Mouse (Mus musculus) kidney, adult 8-10 months (tissue): ENCODE measurements around the gene Avil.
A peak's percentile ranks its signal among the peaks of the same experiment; 100 is the strongest.
"Not testable (repeated sequence)": the region's sequence is repeated elsewhere in the genome, so short reads cannot be mapped to it uniquely, and the experiment has no call there.

Source experiments
- DNase-seq, 2 experiments: peaks; one replicate each; pipeline ENCODE4 v3.0.0; 2022

The Avil gene

GRCm38 (mm10) chr10:127059968-127060916 is 59.7 kb downstream of the Avil start, which contains the start of gene March9:
Gene March9 (minus strand): TSS chr10:127060184.
- DNase-seq, result peak; percentile 82 to 86

GRCm38 (mm10) chr10:127061085-127061484 is 60.6 kb downstream of the Avil start:
- DNase-seq, result no peak

- DNase-seq, result no peak
These were observed 61.0 kb downstream of the Avil start for GRCm38 (mm10) chr10:127061513-127061912.

- not testable (repeated sequence) for DNase-seq
These were observed 61.6 kb downstream of the Avil start for GRCm38 (mm10) chr10:127062101-127062500.

- DNase-seq, result no peak
These were observed 62.0 kb downstream of the Avil start for GRCm38 (mm10) chr10:127062503-127062902.

GRCm38 (mm10) chr10:127063239-127063872 is 62.8 kb downstream of the Avil start, which contains the start of gene Cdk4:
Gene Cdk4 (plus strand): TSS chr10:127063534.
- peak; percentile 98 to 99 for DNase-seq

- no peak for DNase-seq
These were observed 63.7 kb downstream of the Avil start for GRCm38 (mm10) chr10:127063913-127064870.

- peak in 1 of 2 experiments; percentile 55 for DNase-seq
These were observed 65.5 kb downstream of the Avil start for GRCm38 (mm10) chr10:127065981-127066380.

- DNase-seq, result no peak
These were observed 66.1 kb downstream of the Avil start for GRCm38 (mm10) chr10:127066519-127067018.

- DNase-seq, result no peak
These were observed 68.0 kb downstream of the Avil start for GRCm38 (mm10) chr10:127068360-127069038.

- DNase-seq, result no peak
These were observed 69.0 kb downstream of the Avil start for GRCm38 (mm10) chr10:127069281-127070189.
